In genomic region chr1:132010632-132011501, GRCm38 (mm10) we compare ENCODE assay signal across 1 mouse cellular context.
TF ChIP-seq lines count a peak whose summit lies in the region.

No protein-coding gene starts in this region.

TF ChIP-seq in CH12.LX, 34 proteins besides CTCF, POLR2A, EP300 and RAD21 (continued from another document):
- TF ChIP-seq BHLHE40 (IDR thresholded peaks at IDR 0.05; ENCODE audit: low read depth, low read length), result peak; percentile 91
- peak; percentile 77 for TF ChIP-seq MXI1 (IDR thresholded peaks at IDR 0.05; ENCODE audit: low read depth, low read length)
- peak; percentile 45; the same call in 1 of the 2 replicates for TF ChIP-seq HCFC1 (IDR thresholded peaks at IDR 0.05; ENCODE audit: low read depth, low read length)
- no peak for TF ChIP-seq NRF1 (IDR thresholded peaks at IDR 0.05; ENCODE audit: low read depth, low read length)
- TF ChIP-seq MAZ (IDR thresholded peaks at IDR 0.05; ENCODE audit: low read depth, low read length), result peak; percentile 80
- TF ChIP-seq POLR2AphosphoS2 (IDR thresholded peaks at IDR 0.05; ENCODE audit: low read depth, low read length), result peak; percentile 21; the same call in 1 of the 2 replicates
- no peak for TF ChIP-seq PAX5 (IDR thresholded peaks at IDR 0.05; ENCODE audit: low read length)
- TF ChIP-seq NELFE (IDR thresholded peaks at IDR 0.05; ENCODE audit: low read depth, low read length), result no peak
- peak; percentile 52 for TF ChIP-seq CHD1 (IDR thresholded peaks at IDR 0.05; ENCODE audit: low read depth, low read length)
- TF ChIP-seq USF2 (conservative IDR thresholded peaks at IDR 0.05; ENCODE audit: low read depth, low read length), result no peak
- TF ChIP-seq GABPA (IDR thresholded peaks at IDR 0.05; ENCODE audit: insufficient replicate concordance, low read depth, low read length), result no peak
- 0 out of 2 replicates have a peak, but pooled peaks have one; percentile 38 for TF ChIP-seq JUND (conservative IDR thresholded peaks at IDR 0.05; ENCODE audit: low read depth, low read length)
- peak; percentile 78; the same call in 1 of the 2 replicates for TF ChIP-seq RCOR1 (conservative IDR thresholded peaks at IDR 0.05; ENCODE audit: low read depth, low read length)
- TF ChIP-seq SIN3A (IDR thresholded peaks at IDR 0.05; ENCODE audit: low read length), result peak; percentile 90
- TF ChIP-seq ELF1 (IDR thresholded peaks at IDR 0.05; ENCODE audit: low read depth, low read length), result peak; percentile 59
- no peak for TF ChIP-seq ZC3H11A (IDR thresholded peaks at IDR 0.05; ENCODE audit: low read depth, low read length)
- peak; percentile 31 for TF ChIP-seq JUN (IDR thresholded peaks at IDR 0.05; ENCODE audit: insufficient read depth, low read depth, low read length)
- TF ChIP-seq E2F4 (IDR thresholded peaks at IDR 0.05; ENCODE audit: insufficient replicate concordance, low read depth, low read length), result no peak
- no peak for TF ChIP-seq MAFK (IDR thresholded peaks at IDR 0.05; ENCODE audit: insufficient replicate concordance, low read length)
- TF ChIP-seq ETS1 (conservative IDR thresholded peaks at IDR 0.05; ENCODE audit: low read depth, low read length), result peak; percentile 80
- TF ChIP-seq KAT2A (IDR thresholded peaks at IDR 0.05; ENCODE audit: insufficient replicate concordance, low read length), result 0 out of 2 replicates have a peak, but pooled peaks have one; percentile 49
- TF ChIP-seq ZKSCAN1 (IDR thresholded peaks at IDR 0.05; ENCODE audit: borderline replicate concordance, low read depth, low read length), result peak; percentile 14; the same call in 1 of the 2 replicates
- TF ChIP-seq ZNF384 (IDR thresholded peaks at IDR 0.05; ENCODE audit: low read depth, low read length), result peak; percentile 62
- peak; percentile 73; the same call in 1 of the 2 replicates for TF ChIP-seq UBTF (IDR thresholded peaks at IDR 0.05; ENCODE audit: low read depth, low read length)
- no peak; the same call in 1 of the 2 replicates for TF ChIP-seq CHD2 (IDR thresholded peaks at IDR 0.05; ENCODE audit: low read length)
